Mouse (Mus musculus) adrenal gland, adult 8-10 months (tissue): ENCODE data around the gene Ppfia3. TPM values are rescaled to one million over a fixed set of nuclear protein-coding genes. Genes with fewer than 3 reads are reported as not detected.
A peak's percentile ranks its signal among the peaks of the same experiment; 100 is the strongest.
"Not testable (repeated sequence)": the region's sequence is repeated elsewhere in the genome, so short reads cannot be mapped to it uniquely, and the experiment has no call there.

Experiments used
- DNase-seq: peaks from one replicate; pipeline ENCODE4 v3.0.0; 2022
- total RNA-seq, 4 experiments: library from RNA; stranded (reverse); gene quantifications; 2 replicates each; pipeline ENCODE4 v1.2.4; 2022

The Ppfia3 gene
- total RNA-seq, 4 experiments from 2014 or later: 2.8 to 7.2 (median 4.7) TPM

- DNase-seq: no peak
Measured at GRCm38 (mm10) chr7:45386077-45386476, 19.3 kb upstream of the Ppfia3 start.

DNA sequence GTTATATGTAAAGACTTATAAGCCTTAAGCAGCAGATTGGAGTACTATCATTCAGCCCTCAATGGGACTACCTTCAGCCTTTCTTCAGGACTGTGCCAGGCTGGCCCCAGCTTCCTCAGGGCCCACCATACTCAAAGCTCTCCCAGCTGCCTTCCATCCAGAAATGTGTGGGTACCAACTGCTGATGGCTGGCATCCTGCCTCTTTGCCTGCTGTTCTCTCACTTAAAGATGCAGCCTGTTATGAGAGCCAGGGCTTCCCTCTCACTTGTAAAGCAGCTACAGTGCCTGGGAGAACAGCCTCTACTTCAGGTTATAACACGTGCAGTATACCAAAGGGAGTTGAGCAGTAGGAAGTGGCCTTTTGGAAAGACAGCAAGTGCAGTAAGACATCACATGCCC lies 9.2 kb upstream of the Ppfia3 start:
- no peak for DNase-seq

GRCm38 (mm10) chr7:45374620-45375019 lies 7.8 kb upstream of the Ppfia3 start:
- DNase-seq: no peak

GRCm38 (mm10) chr7:45372371-45372770 lies 5.6 kb upstream of the Ppfia3 start:
- no peak for DNase-seq

DNA sequence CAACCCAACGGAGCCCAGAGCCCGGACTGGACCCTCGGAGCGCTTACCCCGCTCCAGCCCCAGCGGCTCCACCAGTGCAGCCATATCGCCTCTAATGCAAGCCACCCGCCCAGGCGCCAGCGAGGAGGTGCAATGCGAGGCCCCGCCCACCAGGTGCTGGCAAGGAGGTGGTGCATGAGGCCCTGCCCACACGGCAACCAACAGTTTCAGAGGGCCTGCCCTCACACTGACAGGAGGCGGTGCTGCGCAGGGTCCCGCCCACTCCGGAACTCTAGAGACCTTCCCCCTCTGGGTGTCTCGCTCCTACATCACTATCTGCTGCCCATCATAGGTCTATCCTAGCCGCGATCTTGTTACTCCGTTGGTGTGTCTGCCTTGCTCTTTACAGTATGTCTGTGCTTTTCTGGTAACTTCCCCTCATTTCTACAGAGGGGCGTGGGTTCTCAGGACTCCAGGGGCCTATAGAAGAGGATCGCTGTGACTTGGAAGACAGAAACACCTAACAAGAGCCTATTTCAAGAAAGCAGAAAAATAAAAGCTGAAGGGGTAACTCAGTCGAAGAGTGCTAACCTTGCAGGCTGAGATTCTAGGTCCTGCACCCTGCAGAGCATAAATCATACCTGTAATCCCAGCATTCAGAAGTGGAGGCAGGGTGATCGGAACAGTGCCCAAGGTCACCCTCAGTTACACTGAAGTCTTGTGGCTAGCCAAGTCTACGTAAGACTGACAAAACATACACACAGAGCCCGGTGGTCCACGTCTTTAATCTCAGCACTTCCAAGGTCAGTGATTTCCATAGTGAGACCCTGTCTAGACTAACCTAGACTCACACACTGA lies 3.9 kb upstream of the Ppfia3 start, which contains the start of gene Lin7b:
Lin7b (minus strand) TSS at position 109 of the 837 bp plus-strand sequence.
- peak; percentile 91 for DNase-seq

- DNase-seq: no peak
Measured at GRCm38 (mm10) chr7:45369836-45370474, 3.1 kb upstream of the Ppfia3 start.

GRCm38 (mm10) chr7:45369022-45369745 lies 2.4 kb upstream of the Ppfia3 start:
- DNase-seq: no peak

- DNase-seq: no peak
Measured at GRCm38 (mm10) chr7:45368178-45368577, 1.4 kb upstream of the Ppfia3 start.

GRCm38 (mm10) chr7:45367020-45367880 lies 431 bp upstream of the Ppfia3 start:
- DNase-seq: peak; percentile 95

GRCm38 (mm10) chr7:45365742-45366651 lies 822 bp downstream of the Ppfia3 start:
- no peak for DNase-seq

DNA sequence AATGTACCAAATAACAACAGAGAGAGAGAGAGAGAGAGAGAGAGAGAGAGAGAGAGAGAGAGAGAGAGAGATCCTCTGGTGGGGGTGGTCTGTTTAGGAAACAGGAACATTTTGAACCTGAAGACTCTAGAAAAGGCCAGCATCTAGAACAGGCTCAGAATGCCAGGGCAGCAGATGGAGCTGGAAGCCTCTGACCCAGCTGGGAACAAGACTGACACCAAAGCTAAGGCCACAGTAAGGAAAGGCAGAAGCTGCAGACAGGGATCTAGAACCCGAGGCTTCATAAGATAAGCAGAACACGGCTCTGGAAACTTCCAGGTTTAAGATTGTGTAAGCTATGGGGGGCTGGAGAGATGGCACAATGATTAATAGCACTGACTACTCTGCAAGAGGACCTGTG lies 2.8 kb downstream of the Ppfia3 start:
- no peak for DNase-seq

GRCm38 (mm10) chr7:45362801-45363200 lies 4.0 kb downstream of the Ppfia3 start:
- no peak for DNase-seq

DNA sequence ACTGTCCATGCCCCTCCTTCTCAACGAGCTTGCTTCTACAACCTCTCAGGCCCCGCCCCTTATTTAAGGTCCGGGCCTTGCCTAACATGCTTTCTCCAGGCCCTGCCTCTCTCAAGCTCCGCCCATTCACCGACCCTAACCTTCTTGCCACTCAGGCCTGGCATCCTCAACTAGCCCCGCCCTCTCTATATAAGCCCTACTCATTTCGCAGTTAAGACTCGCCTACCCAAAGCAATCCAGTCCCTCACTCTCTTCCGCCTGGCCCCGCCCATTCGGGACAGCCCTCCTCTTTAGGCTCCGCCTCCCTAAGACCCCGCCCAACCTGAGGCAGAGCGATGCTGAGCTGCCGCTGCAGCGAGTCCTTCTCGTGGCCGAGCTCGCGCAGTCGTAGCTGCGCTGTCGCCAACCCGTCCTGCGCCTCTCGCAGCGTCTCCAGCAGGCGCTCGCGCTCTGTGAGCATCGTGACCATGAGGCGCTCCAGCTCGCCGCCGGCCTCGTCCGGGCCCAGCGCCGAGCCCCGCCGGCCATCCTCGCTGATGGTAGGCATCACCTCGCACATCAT lies 5.5 kb downstream of the Ppfia3 start:
- DNase-seq: no peak

DNA sequence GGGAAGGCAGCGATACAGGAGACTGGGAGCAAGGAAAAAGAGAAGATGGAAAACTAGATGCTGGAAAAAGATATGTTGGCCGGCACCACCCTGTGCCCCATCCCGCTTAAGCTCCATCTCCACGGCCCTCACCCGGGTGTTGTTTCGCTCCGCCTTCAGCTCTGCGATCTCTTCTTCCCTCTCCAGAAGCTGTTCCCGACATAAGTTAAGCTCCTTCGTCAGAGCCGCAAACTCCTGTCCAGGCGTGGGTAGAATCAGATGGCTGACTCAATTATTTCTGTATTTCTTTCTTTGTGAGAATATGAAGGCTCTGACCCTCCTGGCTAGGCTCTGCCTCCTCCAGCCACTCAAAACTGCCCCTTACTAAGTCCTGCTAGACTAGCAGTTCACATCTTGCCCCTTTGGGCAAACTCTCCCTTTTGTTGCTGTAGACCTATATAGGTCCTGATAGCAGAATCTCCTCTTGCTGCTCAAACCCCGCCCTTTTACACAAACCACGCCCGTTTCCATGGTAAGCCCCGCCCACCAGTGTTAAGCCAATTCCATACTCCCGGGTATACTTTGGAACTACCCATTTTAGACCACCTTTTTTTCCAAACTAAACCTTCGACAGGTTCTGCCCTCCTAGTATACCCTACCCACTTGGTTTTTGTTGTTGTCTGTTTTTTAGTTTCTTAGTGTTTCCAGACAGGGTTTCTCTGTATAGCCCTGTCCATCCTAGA lies 6.3 kb downstream of the Ppfia3 start:
- no peak for DNase-seq

- not testable (repeated sequence) for DNase-seq
Measured at GRCm38 (mm10) chr7:45359081-45359480, 7.7 kb downstream of the Ppfia3 start.

DNA sequence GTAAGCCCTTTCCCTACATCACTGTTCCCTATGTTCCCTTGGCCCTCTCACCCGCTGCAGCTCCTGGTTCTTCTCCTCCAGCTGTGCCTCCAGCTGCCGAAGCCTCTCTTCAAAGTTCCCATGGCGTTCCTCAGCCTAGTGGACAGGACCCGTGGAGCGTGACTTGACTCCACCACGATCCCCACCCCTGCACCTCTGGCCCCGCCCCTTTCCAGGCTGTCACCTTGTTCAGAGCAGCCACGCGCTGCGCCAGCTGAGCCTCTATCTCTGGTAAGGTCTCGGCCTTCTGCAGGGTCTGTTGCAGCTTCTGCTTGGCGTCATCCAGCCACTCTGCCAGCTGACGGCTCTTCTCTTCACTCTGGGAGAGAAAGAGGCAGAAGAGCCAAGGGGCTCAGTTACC lies 10.7 kb downstream of the Ppfia3 start:
- DNase-seq: no peak

DNA sequence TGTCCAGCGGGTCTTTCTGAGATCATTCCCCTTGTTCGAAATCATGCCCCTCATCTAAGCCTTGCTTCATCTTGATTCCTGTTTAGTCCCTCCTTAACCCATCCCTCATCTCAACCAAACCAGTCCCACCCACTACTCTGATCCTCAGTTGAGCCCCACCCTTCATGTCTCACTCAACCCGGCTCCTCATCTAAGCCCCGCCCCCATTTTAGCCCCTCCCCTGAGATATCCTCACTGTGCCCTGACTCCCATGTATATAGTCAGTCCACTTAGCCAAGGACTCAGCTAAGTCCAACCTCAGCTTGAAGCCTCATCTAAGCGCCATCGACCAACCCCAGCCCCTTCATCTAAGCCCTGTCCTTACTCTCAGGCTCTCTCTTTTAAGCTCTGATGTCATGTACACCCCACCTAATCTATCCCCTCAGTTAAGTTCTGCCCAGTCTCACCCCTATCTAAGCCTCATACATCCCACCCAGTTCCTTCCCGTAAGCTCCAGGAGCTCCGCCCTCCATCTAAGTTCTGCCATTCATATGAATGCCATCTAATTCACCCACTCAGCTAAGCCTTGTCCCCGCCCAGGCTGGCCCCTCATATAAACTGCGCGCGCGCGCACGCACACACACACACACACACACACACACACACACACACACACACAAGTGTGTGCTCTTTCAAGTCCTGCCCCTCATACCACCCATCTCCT lies 11.3 kb downstream of the Ppfia3 start:
- DNase-seq: no peak

DNA sequence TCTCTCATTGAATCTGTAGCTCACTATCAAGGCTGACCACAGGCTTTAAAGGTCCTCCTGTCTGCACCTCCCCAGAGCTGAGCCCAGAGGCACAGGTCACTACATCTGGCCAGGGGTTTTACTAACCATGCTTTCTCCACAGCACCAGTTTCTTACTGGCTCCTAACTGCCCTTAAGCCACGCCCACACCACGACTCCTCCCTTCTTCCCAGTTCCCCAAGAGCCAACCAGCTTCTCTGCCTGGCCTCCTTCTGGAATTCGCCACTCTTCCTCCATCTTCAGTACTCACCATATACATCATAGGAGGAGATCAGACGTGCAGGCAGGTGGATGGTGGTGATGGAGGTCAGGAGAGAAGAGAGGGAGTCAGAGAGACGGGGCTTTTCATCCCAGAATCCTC lies 13.8 kb downstream of the Ppfia3 start:
- no peak for DNase-seq

GRCm38 (mm10) chr7:45346905-45347304 lies 19.9 kb downstream of the Ppfia3 start:
- no peak for DNase-seq
